Mouse (Mus musculus): Measurements from ENCODE around the gene Clec14a. TPM values are rescaled to one million over a fixed set of nuclear protein-coding genes. Genes with fewer than 3 reads are reported as not detected.

Clec14a gene
- polyA plus RNA-seq, 1 experiment from 2014 or later, result 7.4 TPM

- Histone ChIP-seq H3K9ac (replicated peaks) (no peak overlapping the region), H3K4me3 (no peak overlapping the region), H3K4me2 (replicated peaks) (no peak overlapping the region), H3K36me3 (no peaks in the 10 kb centered on the region), H3K4me1 (no peaks in the 10 kb centered on the region), H3K9me3 (no peaks in the 10 kb centered on the region), H3K27me3 (no peaks in the 10 kb centered on the region), H3K27ac (replicated peaks) (no peak overlapping the region)
- no peak for ATAC-seq (ENCODE audit: low FRiP score, low read depth)
- 80% methylated on average over 5 of the region's 5 CpGs for WGBS
Observed at GRCm38 (mm10) chr12:58225644-58226043, 43.4 kb downstream of the Clec14a start.

- ATAC-seq (ENCODE audit: low FRiP score, low read depth), result no peak
Observed at GRCm38 (mm10) chr12:58219078-58219477, 50.0 kb downstream of the Clec14a start.

DNA sequence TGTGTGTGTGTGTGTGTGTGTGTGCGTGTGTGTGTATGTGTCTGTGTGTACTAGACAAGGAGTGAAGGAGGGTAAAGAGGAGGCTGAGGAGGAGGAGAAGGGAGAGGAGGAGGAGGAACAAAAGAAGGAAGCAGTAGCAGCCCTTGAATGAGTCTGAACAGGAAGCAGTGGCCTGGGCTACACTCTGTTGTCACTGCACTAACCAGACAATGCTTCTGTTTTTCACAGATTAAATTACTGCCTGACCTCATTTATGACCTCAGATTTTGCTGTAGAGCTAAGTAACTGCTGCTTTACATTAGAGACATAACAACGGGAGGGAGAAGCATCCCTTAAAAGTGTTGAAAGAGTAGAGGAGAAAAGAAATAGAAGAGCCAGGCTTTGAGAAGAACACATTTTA is 52.9 kb downstream of the Clec14a start:
- no peak overlapping the region for H3K9ac ChIP-seq (replicated peaks)
- H3K4me1 ChIP-seq, result peaks cover 21% of the 10 kb centered on the region
- 49% methylated on average over 2 of the region's 2 CpGs for WGBS
- H3K4me2 ChIP-seq (replicated peaks), result no peak overlapping the region
- no peak overlapping the region for H3K4me3 ChIP-seq
- ATAC-seq (ENCODE audit: low FRiP score, low read depth), result no peak
- no peak overlapping the region for H3K27ac ChIP-seq (replicated peaks)
- H3K36me3 ChIP-seq, result no peaks in the 10 kb centered on the region
- H3K9me3 ChIP-seq, result no peaks in the 10 kb centered on the region
- peaks cover 47% of the 10 kb centered on the region for H3K27me3 ChIP-seq

More at GRCm38 (mm10) chr12:58219078-58219477, 50.0 kb downstream of the Clec14a start:
- Histone ChIP-seq H3K36me3 (no peaks in the 10 kb centered on the region), H3K9me3 (no peaks in the 10 kb centered on the region), H3K4me3 (no peak overlapping the region), H3K4me1 (peaks cover 3% of the 10 kb centered on the region; the same call in 1 of the 2 replicates), H3K9ac (replicated peaks) (no peak overlapping the region), H3K27ac (replicated peaks) (no peak overlapping the region), H3K27me3 (peaks cover 18% of the 10 kb centered on the region), H3K4me2 (replicated peaks) (no peak overlapping the region)
- 82% methylated on average over 3 of the region's 3 CpGs for WGBS

Other genes with a start within 250 kb of the Clec14a start
- gene Sstr1, start 57.5 kb downstream of the Clec14a start, polyA plus RNA-seq (2016; fragmentation: Nextera tagmentation; extraction: Ambion mirVana), result 0.76 and 0.79 TPM in 2 replicates

Measured in midbrain, embryonic 12.5 days (tissue).